Mouse (Mus musculus) cerebellum, adult 2 months (tissue): ENCODE data around the gene Chst13.

Experiments used
- CTCF ChIP-seq: fragments of 200-500 bp; IDR thresholded peaks from 2 replicates; pipeline ENCODE4 v1.5.1; 2011; ENCODE audit warnings: low read depth, mild to moderate bottlenecking, control low read depth, low read length, moderate library complexity, borderline replicate concordance; ENCODE audit not compliant: insufficient read depth
- POLR2A ChIP-seq: fragments of 200-500 bp; IDR thresholded peaks from 2 replicates; pipeline ENCODE4 v1.6.1; 2011; ENCODE audit warnings: low read length, control low read depth, borderline replicate concordance; ENCODE audit not compliant: insufficient read depth

- peak; percentile 47; the same call in 1 of the 2 replicates for TF ChIP-seq CTCF
- TF ChIP-seq POLR2A: no peak
Observed at GRCm38 (mm10) chr6:90327670-90328069, 2.7 kb upstream of the Chst13 start.
